Mouse (Mus musculus) activated CD4-positive, CD25-positive, alpha-beta regulatory T cell (primary cell): ENCODE measurements around the gene Ccdc116. TPM values are rescaled to one million over a fixed set of nuclear protein-coding genes. Genes with fewer than 3 reads are reported as not detected.

ENCODE experiments used
- polyA plus RNA-seq, 2 experiments: library from polyadenylated mRNA; unstranded; fragments of 100-300 nt; shearing (Covaris generic); gene quantifications; one replicate each; pipeline ENCODE4 v1.2.1; 2017

Gene Ccdc116
- polyA plus RNA-seq = 1 to 10 TPM in 1 of 2 experiments, under 1 TPM in 1; 0.60 to 1.8 TPM

DNA sequence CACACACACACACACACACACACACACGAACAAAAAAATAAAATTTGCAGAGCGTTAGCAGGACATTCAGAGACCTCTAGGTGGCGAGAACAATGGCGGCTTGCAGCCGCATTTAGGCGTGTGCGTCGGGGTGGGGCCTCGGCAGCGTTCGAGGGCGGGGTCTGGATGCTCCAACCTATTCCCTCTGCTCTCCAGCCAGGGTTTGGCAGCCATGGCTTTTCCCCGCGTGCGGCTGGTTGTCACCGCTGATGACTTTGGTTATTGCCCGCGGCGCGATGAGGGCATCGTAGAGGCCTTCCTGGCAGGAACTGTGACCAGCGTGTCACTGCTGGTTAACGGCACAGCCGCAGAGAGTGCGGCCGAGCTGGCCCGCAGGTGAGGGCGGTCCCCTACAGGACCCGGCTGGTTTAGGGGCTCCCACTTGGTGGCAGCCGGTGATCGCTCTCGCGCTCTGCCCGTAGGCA is at the start of gene Ccdc116:
Gene Ccdc116 (minus strand): TSS at position 458 of the 464 bp plus-strand sequence.

DNA sequence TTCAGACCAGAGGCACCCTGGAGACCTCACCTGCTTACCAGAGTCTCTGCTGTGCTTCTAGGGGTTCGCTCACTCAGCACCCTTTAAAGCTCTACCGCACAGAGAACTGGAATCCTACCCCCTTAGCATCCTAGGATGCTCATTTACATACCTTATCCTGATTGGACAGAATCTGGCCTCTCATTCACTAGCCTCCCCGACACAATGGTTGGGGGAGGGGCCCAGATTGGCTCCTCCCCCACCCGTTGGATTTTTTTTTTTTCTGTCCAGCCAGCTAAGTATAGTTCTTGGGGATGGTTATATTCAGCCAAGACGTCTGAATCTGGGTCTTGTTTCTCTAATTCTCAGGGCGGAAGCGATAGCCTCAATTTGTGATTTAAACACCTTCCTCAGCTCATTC is 2.7 kb downstream of the Ccdc116 start, which contains the start of gene Ydjc:
Gene Ydjc (plus strand): TSS at position 283 of the 400 bp plus-strand sequence.

DNA sequence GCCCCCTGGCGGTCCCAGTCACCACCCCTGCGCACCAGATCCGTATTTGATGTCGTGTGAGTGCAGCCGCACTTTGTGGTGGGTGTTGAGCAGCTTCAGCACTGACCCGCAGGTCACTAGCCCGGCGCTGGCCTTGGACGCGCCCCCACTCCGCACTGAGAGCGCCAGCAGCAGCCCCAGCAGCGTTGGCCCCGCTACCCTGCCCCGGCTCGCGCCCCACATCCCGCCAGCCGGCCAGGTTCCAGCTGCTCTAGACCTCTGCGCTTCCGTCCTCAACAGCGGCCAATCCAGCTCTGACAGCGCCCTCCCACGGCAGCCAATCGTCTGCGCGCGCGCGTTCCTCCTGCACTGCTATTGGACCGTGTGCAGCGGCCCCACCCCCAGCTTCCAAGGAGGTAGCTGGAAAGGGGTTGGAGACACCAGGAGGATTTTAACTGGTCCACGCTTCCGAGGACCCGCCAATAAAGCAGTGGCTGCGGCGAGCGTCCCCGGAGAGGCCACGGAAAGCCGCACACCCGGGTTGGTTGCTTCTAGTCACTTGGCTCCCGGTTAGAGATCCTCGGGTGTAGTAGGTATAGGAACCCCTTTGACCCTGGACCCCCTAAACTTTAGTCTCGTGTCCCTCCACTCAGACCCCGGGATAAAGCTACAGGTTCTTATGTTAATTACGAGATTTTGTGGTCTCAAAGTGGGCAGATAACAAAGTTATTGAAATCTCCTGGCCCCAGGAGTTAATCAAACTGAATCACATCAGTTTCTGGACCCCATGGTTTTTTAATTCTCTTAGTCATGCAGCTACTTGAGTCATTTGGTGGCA is 14.7 kb downstream of the Ccdc116 start, which contains the start of gene Sdf2l1:
Gene Sdf2l1 (minus strand): TSS at position 295 of the 817 bp plus-strand sequence.

DNA sequence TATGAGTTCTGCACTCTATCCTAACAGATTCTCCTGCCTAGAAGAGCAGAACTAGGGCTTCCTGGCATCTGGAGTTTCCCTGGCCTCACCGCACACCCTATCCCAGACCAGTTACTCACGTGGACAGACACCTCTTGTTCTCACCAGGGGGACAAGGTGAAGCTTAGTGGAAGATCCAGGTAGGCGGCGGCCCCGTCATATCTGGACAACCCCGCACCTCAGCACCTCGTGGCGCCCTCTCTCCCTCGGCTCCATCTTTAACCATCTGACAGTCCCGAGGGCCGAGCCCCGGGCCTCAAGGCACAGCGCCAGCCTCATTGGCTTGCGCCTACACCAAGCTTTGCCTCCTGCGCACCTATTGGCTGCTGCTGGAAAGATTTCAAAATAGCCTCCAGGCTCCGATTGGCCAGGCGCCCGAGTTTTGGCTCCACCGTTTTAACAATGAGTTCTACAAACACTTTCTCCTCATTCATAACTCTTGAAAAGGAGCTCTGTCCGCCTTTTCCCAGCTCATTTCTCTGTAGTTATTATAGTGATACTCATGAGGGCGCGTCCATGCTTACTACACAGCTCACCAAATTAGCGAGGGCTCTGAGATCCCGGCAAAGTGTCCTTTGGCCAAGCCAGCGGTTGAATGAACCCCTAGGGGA is 22.0 kb downstream of the Ccdc116 start, which contains the start of gene 2610318N02Rik:
Gene 2610318N02Rik (minus strand): TSS at position 297 of the 650 bp plus-strand sequence.

DNA sequence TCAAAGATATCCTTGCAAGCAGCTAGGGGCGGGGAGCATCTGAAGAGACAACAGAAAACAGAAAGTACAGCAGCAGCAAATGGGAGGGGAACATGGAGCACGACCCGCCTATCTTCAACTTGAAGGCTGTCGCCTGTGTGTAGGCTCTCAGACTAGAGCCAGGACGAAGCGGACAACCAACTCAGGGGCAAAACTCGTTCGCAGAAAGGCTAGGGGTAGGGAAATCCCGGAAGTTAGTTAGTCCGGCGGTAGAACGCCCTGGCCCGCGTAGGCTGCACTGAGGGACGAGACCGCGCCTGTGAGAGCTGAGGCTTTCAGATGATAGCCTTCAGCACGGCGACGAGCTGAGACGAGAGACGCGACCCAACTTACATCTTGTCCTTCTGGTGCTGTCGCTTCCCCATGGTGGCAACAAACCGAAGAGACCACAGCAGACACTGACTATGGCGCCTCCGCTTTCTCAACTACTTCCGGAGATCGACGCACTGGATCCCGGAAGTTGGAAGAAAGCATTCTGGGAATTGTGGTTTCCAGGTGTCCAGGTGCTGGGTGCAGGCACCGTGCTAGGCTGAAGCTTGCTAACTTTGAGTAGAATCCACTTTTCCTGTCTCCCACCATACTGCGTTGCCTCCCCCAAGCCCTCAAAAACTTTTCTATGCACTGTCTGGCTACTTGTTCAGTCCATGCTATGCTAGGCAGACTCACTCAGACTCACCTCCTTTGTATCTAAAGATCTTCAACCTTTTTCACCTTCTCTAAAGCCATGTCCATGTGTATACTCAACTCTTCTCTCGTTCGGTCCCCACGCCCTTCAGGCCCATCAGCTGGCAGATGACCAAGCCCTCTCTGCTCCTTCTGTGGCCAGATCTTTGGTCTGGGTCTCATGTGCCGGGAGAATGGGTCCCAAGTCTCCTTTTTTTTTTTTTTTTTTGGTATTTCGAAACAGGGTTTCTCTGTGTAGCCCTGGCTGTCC is 36.0 kb downstream of the Ccdc116 start, which contains the start of gene Ppil2:
Gene Ppil2 (minus strand): TSS at position 487 of the 973 bp plus-strand sequence.

Other genes starting within 250 kb of the Ccdc116 start
- 100 to 1,000 TPM; 209 to 224 TPM for gene Mapk1, start 163.8 kb downstream of the Ccdc116 start, polyA plus RNA-seq
- 1 to 10 TPM; 3.9 to 4.4 TPM for gene Ypel1, start 77.5 kb downstream of the Ccdc116 start, polyA plus RNA-seq
- 100 to 1,000 TPM; 211 to 228 TPM for gene Ppil2, start 36.0 kb downstream of the Ccdc116 start, polyA plus RNA-seq
- gene 2610318N02Rik, start 22.1 kb downstream of the Ccdc116 start, polyA plus RNA-seq = 1 to 10 TPM; 6.4 to 6.7 TPM
- gene Sdf2l1, start 14.8 kb downstream of the Ccdc116 start, polyA plus RNA-seq = 10 to 100 TPM; 31.0 to 51.1 TPM
- gene Ydjc, start 2.6 kb downstream of the Ccdc116 start, polyA plus RNA-seq = 10 to 100 TPM; 13.1 to 17.1 TPM
- gene Ube2l3, start 55.4 kb upstream of the Ccdc116 start, polyA plus RNA-seq = 100 to 1,000 TPM; 362 TPM
- under 1 TPM; 0.04 to 0.18 TPM for gene Rimbp3, start 61.4 kb upstream of the Ccdc116 start, polyA plus RNA-seq
- gene Hic2, start 86.3 kb upstream of the Ccdc116 start, polyA plus RNA-seq = 1 to 10 TPM; 1.3 to 1.9 TPM
- gene Tmem191c, start 128.8 kb upstream of the Ccdc116 start, polyA plus RNA-seq = 100 to 1,000 TPM; 102 to 147 TPM
- under 1 TPM; 0.16 to 0.26 TPM for gene Serpind1, start 184.1 kb upstream of the Ccdc116 start, polyA plus RNA-seq